Mouse (Mus musculus) midbrain, embryonic 12.5 days (tissue): ENCODE data around the gene Spag6l. TPM values are rescaled to one million over a fixed set of nuclear protein-coding genes. Genes with fewer than 3 reads are reported as not detected.
A peak's percentile ranks its signal among the peaks of the same experiment; 100 is the strongest.

Source experiments
- ATAC-seq: fragments of 200-750 bp; cut with Nextera tagmentation; 2 replicates; pipeline ENCODE4 v1.8.0; 2017; ENCODE audit warnings: low read depth, moderate TSS enrichment, moderate library complexity; ENCODE audit not compliant: low FRiP score
- H3K27ac ChIP-seq: fragments of 300-500 bp; sonication (generic); replicated peaks from 2 replicates; pipeline ENCODE4 v1.5.1; 2016; ENCODE audit warnings: mild to moderate bottlenecking
- H3K27me3 ChIP-seq: fragments of 300-500 bp; sonication (generic); 2 replicates; pipeline ENCODE4 v1.6.1; 2016; ENCODE audit warnings: mild to moderate bottlenecking
- H3K36me3 ChIP-seq: fragments of 300-500 bp; sonication (generic); 2 replicates; pipeline ENCODE4 v1.6.1; 2016
- H3K4me1 ChIP-seq: fragments of 300-500 bp; sonication (generic); 2 replicates; pipeline ENCODE4 v1.6.1; 2016
- H3K4me2 ChIP-seq: fragments of 300-500 bp; sonication (generic); replicated peaks from 2 replicates; pipeline ENCODE4 v1.6.1; 2016; ENCODE audit warnings: mild to moderate bottlenecking, moderate library complexity
- H3K4me3 ChIP-seq: fragments of 300-500 bp; sonication (generic); 2 replicates; pipeline ENCODE4 v1.5.1; 2016; ENCODE audit warnings: mild to moderate bottlenecking
- H3K9ac ChIP-seq: fragments of 300-500 bp; sonication (generic); replicated peaks from 2 replicates; pipeline ENCODE4 v1.6.1; 2016; ENCODE audit warnings: mild to moderate bottlenecking, moderate library complexity
- H3K9me3 ChIP-seq: fragments of 300-500 bp; sonication (generic); 2 replicates; pipeline ENCODE4 v1.6.1; 2016; ENCODE audit warnings: mild to moderate bottlenecking
- WGBS: fragments of 180-500 bp; shearing (Covaris S2); methylation state at CpG from one replicate; pipeline ENCODE4 v1.1.7; 2016; 5-methylcytosine and 5-hydroxymethylcytosine counted together
- polyA plus RNA-seq: library from polyadenylated mRNA; unstranded; fragments of >200 nt; fragmentation: Nextera tagmentation; extraction: Ambion mirVana; gene quantifications from 2 replicates; pipeline ENCODE4 v1.2.1, GENCODE M21; 2016

Spag6l gene
- polyA plus RNA-seq, 1 experiment from 2014 or later = 4.0 TPM

DNA sequence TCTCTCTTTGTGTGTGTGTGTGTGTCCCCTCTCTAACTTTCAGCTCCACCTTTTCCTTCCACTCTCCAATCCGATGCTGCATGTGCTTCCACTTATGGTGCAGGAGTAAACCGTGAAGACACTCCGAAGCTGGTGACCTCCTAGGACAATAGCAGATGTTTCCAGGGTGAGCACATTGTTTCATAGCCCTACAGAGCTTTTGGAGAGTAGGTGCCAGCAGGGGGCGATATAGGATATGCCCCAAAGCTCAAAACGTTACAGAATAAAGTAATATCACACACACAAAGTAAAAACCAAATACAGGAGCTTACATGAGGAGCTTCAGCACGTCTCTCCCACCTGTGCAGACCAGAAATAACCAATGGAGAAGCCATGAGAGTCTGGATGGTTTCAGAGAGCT lies 25.6 kb upstream of the Spag6l start:
- H3K4me2 ChIP-seq = no peak overlapping the region
- 39% methylated on average over 6 of the region's 6 CpGs for WGBS
- H3K9ac ChIP-seq = no peak overlapping the region
- no peaks in the 10 kb centered on the region for H3K27me3 ChIP-seq
- no peak for ATAC-seq
- no peak overlapping the region for H3K4me3 ChIP-seq
- 0 out of 2 replicates have a peak, but pooled peaks cover 5% of the 10 kb centered on the region for H3K9me3 ChIP-seq
- no peak overlapping the region for H3K27ac ChIP-seq
- no peaks in the 10 kb centered on the region for H3K4me1 ChIP-seq
- no peaks in the 10 kb centered on the region for H3K36me3 ChIP-seq

DNA sequence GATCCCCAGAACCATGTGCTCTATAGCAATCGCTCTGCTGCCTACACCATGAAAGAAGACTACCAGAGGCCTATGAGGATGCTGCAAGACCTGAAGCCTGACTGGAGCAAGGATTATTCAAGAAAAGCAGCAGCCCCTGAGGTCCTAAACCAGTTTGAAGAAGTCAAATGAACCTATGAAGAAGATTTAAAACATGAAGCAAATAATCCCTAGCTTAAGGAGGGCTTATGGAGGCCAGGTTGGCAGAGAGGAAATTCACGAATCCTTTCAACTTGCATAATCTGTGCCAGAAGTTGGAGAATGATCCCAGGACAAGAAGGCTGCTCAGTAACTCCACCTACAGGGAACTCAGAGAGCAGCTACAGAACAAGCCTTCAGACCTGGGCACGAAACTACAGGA lies 23.2 kb upstream of the Spag6l start:
- no peak overlapping the region for H3K4me3 ChIP-seq
- no peaks in the 10 kb centered on the region for H3K36me3 ChIP-seq
- 72% methylated on average over 3 of the region's 3 CpGs for WGBS
- H3K27ac ChIP-seq = no peak overlapping the region
- 0 out of 2 replicates have a peak, but pooled peaks cover 5% of the 10 kb centered on the region for H3K9me3 ChIP-seq
- H3K27me3 ChIP-seq = no peaks in the 10 kb centered on the region
- no peak overlapping the region for H3K9ac ChIP-seq
- no peak for ATAC-seq
- no peaks in the 10 kb centered on the region for H3K4me1 ChIP-seq
- H3K4me2 ChIP-seq = no peak overlapping the region

DNA sequence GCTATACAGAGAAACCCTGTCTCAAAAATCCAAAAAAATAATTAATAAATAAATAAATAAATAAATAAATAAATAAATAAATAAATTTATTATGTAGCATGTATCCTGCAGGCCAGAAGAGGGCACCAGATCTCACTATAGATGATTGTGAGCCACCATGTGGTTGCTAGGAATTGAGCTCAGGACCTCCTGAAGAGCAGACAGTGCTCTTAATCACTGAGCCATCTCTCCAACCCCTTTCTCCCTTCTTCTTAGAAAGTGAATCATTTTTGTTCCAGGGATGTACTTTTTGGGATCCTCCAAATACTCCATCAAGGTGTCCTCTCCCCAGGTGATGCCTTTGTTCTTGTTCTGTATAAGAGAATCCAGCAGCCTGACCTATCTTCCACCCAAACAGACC lies 19.9 kb upstream of the Spag6l start:
- Histone ChIP-seq H3K9me3 (0 out of 2 replicates have a peak, but pooled peaks cover 5% of the 10 kb centered on the region), H3K36me3 (no peaks in the 10 kb centered on the region), H3K27me3 (no peaks in the 10 kb centered on the region), H3K27ac (no peak overlapping the region), H3K4me3 (no peak overlapping the region), H3K9ac (no peak overlapping the region), H3K4me2 (no peak overlapping the region), H3K4me1 (no peaks in the 10 kb centered on the region)
- no peak for ATAC-seq

DNA sequence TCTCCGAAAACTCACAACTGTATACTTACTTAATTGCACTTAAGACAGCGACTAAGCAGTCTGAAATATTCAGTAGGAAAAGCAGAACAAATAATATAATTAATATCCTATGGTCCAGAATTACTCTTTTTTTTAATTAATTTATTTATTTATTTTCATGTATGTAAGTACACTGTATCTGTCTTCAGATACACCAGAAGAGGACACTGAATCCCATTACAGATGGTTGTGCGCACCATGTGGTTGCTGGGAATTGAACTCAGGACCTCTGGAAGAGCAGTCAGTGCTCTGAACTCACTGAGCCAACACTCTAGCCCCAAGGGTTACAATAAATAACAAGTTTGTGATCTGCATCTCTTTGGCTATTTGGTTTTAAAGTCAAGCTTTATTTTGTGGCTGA lies 415 bp upstream of the Spag6l start:
- 89% methylated on average over 3 of the region's 3 CpGs for WGBS
- no peak overlapping the region for H3K9ac ChIP-seq
- no peaks in the 10 kb centered on the region for H3K36me3 ChIP-seq
- no peaks in the 10 kb centered on the region for H3K9me3 ChIP-seq
- peak overlapping the region; percentile 84 for H3K4me2 ChIP-seq
- H3K4me1 ChIP-seq = peaks cover 5% of the 10 kb centered on the region
- 0 out of 2 replicates have a peak, but pooled peaks have one; percentile 24 for ATAC-seq
- peak overlapping the region; percentile 58; the same call in 1 of the 2 replicates for H3K4me3 ChIP-seq
- no peaks in the 10 kb centered on the region for H3K27me3 ChIP-seq
- H3K27ac ChIP-seq = no peak overlapping the region

DNA sequence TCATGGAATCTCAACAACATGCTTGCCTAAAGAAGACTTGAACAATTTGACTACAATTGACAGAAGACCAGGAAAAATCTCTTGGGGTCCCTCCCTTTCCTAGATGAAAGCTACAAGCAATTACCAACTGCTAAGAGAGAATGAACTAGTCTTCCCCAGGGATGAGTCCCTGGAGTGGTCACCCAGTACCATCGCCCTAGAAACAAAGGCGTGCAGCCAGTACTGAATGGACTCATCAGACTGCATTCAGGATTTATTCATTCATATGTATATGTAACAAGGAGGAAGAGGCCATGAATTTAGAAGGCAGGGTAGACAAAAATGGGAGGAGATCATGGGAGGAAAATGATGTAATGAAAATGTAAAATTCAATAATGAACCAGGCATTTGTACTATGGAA lies 3.0 kb downstream of the Spag6l start:
- H3K4me2 ChIP-seq = no peak overlapping the region
- no peak overlapping the region for H3K4me3 ChIP-seq
- peaks cover 5% of the 10 kb centered on the region for H3K4me1 ChIP-seq
- no peak for ATAC-seq
- 77% methylated on average over 2 of the region's 2 CpGs for WGBS
- H3K27ac ChIP-seq = no peak overlapping the region
- no peak overlapping the region for H3K9ac ChIP-seq
- H3K9me3 ChIP-seq = no peaks in the 10 kb centered on the region
- no peaks in the 10 kb centered on the region for H3K27me3 ChIP-seq
- H3K36me3 ChIP-seq = no peaks in the 10 kb centered on the region

DNA sequence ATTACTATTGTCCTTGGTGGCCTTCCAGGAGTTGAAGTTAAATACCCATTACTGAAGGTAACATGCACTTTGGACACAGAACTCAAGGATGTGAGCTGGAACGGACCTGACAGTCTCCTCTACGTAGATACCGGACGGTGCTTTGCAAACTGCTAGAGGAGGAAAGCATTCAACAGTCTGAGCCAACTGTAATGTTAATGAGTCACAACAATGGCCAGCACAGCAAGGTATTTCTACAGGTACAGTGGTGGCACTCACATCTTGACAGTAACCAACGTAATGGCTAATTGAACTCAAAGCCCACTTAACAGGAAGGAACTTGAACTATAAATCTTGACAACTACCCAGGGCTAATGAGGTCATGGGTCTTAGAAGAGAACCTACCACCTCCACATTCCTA lies 3.8 kb downstream of the Spag6l start:
- H3K36me3 ChIP-seq = no peaks in the 10 kb centered on the region
- no peak overlapping the region for H3K4me2 ChIP-seq
- no peaks in the 10 kb centered on the region for H3K9me3 ChIP-seq
- no peak overlapping the region for H3K9ac ChIP-seq
- H3K27me3 ChIP-seq = no peaks in the 10 kb centered on the region
- peaks cover 5% of the 10 kb centered on the region for H3K4me1 ChIP-seq
- WGBS = 39% methylated on average over 5 of the region's 5 CpGs
- ATAC-seq = no peak
- H3K4me3 ChIP-seq = no peak overlapping the region
- H3K27ac ChIP-seq = no peak overlapping the region

GRCm38 (mm10) chr16:16806325-16806724 lies 22.9 kb downstream of the Spag6l start:
- no peak overlapping the region for H3K4me3 ChIP-seq
- WGBS = 82% methylated on average over 2 of the region's 2 CpGs
- no peak for ATAC-seq
- no peak overlapping the region for H3K4me2 ChIP-seq
- no peaks in the 10 kb centered on the region for H3K9me3 ChIP-seq
- no peaks in the 10 kb centered on the region for H3K36me3 ChIP-seq
- H3K27me3 ChIP-seq = no peaks in the 10 kb centered on the region
- no peak overlapping the region for H3K27ac ChIP-seq
- H3K4me1 ChIP-seq = no peaks in the 10 kb centered on the region
- no peak overlapping the region for H3K9ac ChIP-seq

Other genes starting within 250 kb of the Spag6l start
- 26.9 and 27.6 TPM in 2 replicates for gene Fgd4, start 228.9 kb downstream of the Spag6l start, polyA plus RNA-seq
- not detected in 2 replicates for gene Olfr19, start 153.1 kb downstream of the Spag6l start, polyA plus RNA-seq
- not detected in 2 replicates for gene Igll1, start 34.5 kb upstream of the Spag6l start, polyA plus RNA-seq
- gene Top3b, start 41.3 kb upstream of the Spag6l start, polyA plus RNA-seq = 70.1 and 74.8 TPM in 2 replicates
- 0.79 and 1.6 TPM in 2 replicates for gene Vpreb1, start 41.4 kb upstream of the Spag6l start, polyA plus RNA-seq
- 33.3 and 33.9 TPM in 2 replicates for gene Ppm1f, start 67.0 kb upstream of the Spag6l start, polyA plus RNA-seq
- 167 TPM in 2 replicates for gene Mapk1, start 153.9 kb upstream of the Spag6l start, polyA plus RNA-seq
- gene Ypel1, start 240.2 kb upstream of the Spag6l start, polyA plus RNA-seq = 128 and 129 TPM in 2 replicates